Mouse (Mus musculus): ENCODE data around the gene Pigyl.

Pigyl gene

GRCm38 (mm10) chr9:22156497-22157245, at the start of gene Pigyl:
TSS of gene Pigyl (plus strand) at chr9:22156846.
- DNase-seq: peak; percentile 99

- no peak for DNase-seq
These were observed 48.5 kb upstream of the Pigyl start for GRCm38 (mm10) chr9:22108194-22108593.

- DNase-seq: no peak
These were observed 41.0 kb upstream of the Pigyl start for GRCm38 (mm10) chr9:22115635-22116034.

- peak; percentile 20 for DNase-seq
These were observed 40.6 kb upstream of the Pigyl start for GRCm38 (mm10) chr9:22116086-22116485.

GRCm38 (mm10) chr9:22116740-22117426, 39.8 kb upstream of the Pigyl start, which contains the start of gene Elof1:
TSS of gene Elof1 (minus strand) at chr9:22117172.
- DNase-seq: peak; percentile 96

- DNase-seq: peak; percentile 61
These were observed 38.7 kb upstream of the Pigyl start for GRCm38 (mm10) chr9:22117754-22118456.

GRCm38 (mm10) chr9:22119543-22119942, 37.1 kb upstream of the Pigyl start:
- DNase-seq: no peak

GRCm38 (mm10) chr9:22121545-22121944, 35.1 kb upstream of the Pigyl start:
- DNase-seq: no peak

GRCm38 (mm10) chr9:22122005-22122404, 34.6 kb upstream of the Pigyl start:
- no peak for DNase-seq

GRCm38 (mm10) chr9:22123069-22123609, 33.5 kb upstream of the Pigyl start:
- no peak for DNase-seq

GRCm38 (mm10) chr9:22124169-22124568, 32.5 kb upstream of the Pigyl start:
- DNase-seq: no peak

GRCm38 (mm10) chr9:22125246-22126027, 31.2 kb upstream of the Pigyl start:
- DNase-seq: no peak

GRCm38 (mm10) chr9:22131226-22131981, 25.2 kb upstream of the Pigyl start:
- DNase-seq: no peak

GRCm38 (mm10) chr9:22132220-22132619, 24.4 kb upstream of the Pigyl start:
- no peak for DNase-seq

- DNase-seq: no peak
These were observed 22.3 kb upstream of the Pigyl start for GRCm38 (mm10) chr9:22134246-22134890.

GRCm38 (mm10) chr9:22134988-22135643, 21.5 kb upstream of the Pigyl start:
- no peak for DNase-seq

GRCm38 (mm10) chr9:22135644-22136390, 20.8 kb upstream of the Pigyl start, which contains the start of gene Acp5:
TSS of gene Acp5 (minus strand) at chr9:22135711.
- DNase-seq: no peak

- DNase-seq: no peak
These were observed 19.7 kb upstream of the Pigyl start for GRCm38 (mm10) chr9:22136765-22137547.

GRCm38 (mm10) chr9:22138480-22138879, 18.2 kb upstream of the Pigyl start:
- peak; percentile 42 for DNase-seq
